Mouse (Mus musculus) limb, embryonic 13.5 days (tissue): ENCODE measurements around the gene Wfdc9. TPM values are rescaled to one million over a fixed set of nuclear protein-coding genes. Genes with fewer than 3 reads are reported as not detected.

ENCODE experiments used
- ATAC-seq: fragments of 200-750 bp; cut with Nextera tagmentation; 2 replicates; pipeline ENCODE4 v1.8.0; 2017; ENCODE audit warnings: low read depth, moderate number of reproducible peaks, moderate TSS enrichment; ENCODE audit not compliant: low FRiP score
- H3K27ac ChIP-seq: fragments of 300-500 bp; sonication (generic); 2 replicates; pipeline ENCODE4 v1.5.1; 2015; ENCODE audit warnings: inconsistent platforms, mild to moderate bottlenecking, moderate library complexity
- H3K27me3 ChIP-seq: fragments of 300-500 bp; sonication (generic); 2 replicates; pipeline ENCODE4 v1.6.1; 2015; ENCODE audit warnings: mild to moderate bottlenecking, inconsistent platforms
- H3K36me3 ChIP-seq: fragments of 300-500 bp; sonication (generic); 2 replicates; pipeline ENCODE4 v1.6.1; 2015; ENCODE audit warnings: inconsistent platforms, mild to moderate bottlenecking, moderate library complexity
- H3K4me1 ChIP-seq: fragments of 300-500 bp; sonication (generic); 2 replicates; pipeline ENCODE4 v1.6.1; 2015; ENCODE audit warnings: inconsistent platforms
- H3K4me2 ChIP-seq: fragments of 300-500 bp; sonication (generic); replicated peaks from 2 replicates; pipeline ENCODE4 v1.6.1; 2015; ENCODE audit warnings: inconsistent platforms, mild to moderate bottlenecking, moderate library complexity
- H3K4me3 ChIP-seq: fragments of 300-500 bp; sonication (generic); 2 replicates; pipeline ENCODE4 v1.5.1; 2015; ENCODE audit warnings: moderate library complexity, mild to moderate bottlenecking, inconsistent platforms
- H3K9ac ChIP-seq: fragments of 300-500 bp; sonication (generic); 2 replicates; pipeline ENCODE4 v1.6.1; 2015; ENCODE audit warnings: mild to moderate bottlenecking, inconsistent platforms
- H3K9me3 ChIP-seq: fragments of 300-500 bp; sonication (generic); 2 replicates; pipeline ENCODE4 v1.6.1; 2016; ENCODE audit warnings: inconsistent platforms
- WGBS: fragments of 180-500 bp; shearing (Covaris S2); methylation state at CpG from one replicate; pipeline ENCODE4 v1.1.7; 2015; 5-methylcytosine and 5-hydroxymethylcytosine counted together
- polyA plus RNA-seq: library from polyadenylated mRNA; unstranded; fragments of >200 nt; fragmentation: Nextera tagmentation; extraction: Ambion mirVana; gene quantifications from 2 replicates; pipeline ENCODE4 v1.2.1, GENCODE M21; 2015

Wfdc9 gene
- polyA plus RNA-seq, 1 experiment from 2014 or later = not detected

DNA sequence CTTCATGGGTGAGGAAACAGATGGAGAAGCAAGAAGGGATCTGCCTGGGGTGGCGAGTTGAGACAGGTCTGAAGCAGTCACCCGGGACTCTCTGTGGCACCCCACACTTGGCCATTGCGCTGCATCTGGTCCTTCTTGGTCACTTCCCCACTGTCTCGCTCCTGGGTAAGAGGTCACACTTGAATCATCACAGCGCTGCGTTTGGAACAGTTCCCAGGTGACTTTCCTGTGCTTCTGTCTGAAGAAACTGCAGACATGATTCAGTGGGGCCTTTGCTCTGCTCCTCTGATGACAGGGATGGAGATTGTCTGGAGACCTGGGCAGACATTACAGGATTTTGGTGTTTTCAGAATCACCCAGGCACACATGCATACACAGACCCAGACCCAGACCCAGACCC lies 47.6 kb downstream of the Wfdc9 start:
- Histone ChIP-seq H3K9ac (no peak overlapping the region), H3K4me1 (no peaks in the 10 kb centered on the region), H3K4me2 (no peak overlapping the region), H3K36me3 (no peaks in the 10 kb centered on the region), H3K9me3 (no peaks in the 10 kb centered on the region), H3K4me3 (no peak overlapping the region), H3K27me3 (no peaks in the 10 kb centered on the region), H3K27ac (no peak overlapping the region)
- no peak for ATAC-seq
- WGBS = 69% methylated on average over 6 of the region's 6 CpGs

DNA sequence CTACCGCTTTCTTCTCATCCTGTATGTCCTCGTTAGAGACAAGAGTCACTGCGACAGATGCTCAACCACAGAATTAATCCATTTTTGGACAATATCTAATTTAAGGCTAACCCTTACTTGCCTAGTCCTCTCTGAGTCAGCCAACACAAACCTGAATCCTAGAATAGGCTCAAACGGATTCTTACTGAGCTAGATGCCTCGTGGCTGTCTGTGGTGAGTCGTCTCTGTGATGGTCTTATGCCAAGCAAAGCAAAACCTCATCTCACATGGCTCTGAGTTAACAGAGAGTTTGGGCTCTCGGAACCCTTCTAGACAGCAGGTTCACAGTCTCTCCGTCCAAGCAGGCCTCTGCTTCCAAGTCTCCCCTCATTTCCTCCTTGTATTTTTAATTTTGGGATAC lies 52.0 kb downstream of the Wfdc9 start:
- no peak overlapping the region for H3K9ac ChIP-seq
- no peak overlapping the region for H3K4me3 ChIP-seq
- H3K36me3 ChIP-seq = no peaks in the 10 kb centered on the region
- 91% methylated on average over 8 of the region's 8 CpGs for WGBS
- peaks cover 7% of the 10 kb centered on the region; the same call in 1 of the 2 replicates for H3K9me3 ChIP-seq
- no peak overlapping the region for H3K4me2 ChIP-seq
- H3K4me1 ChIP-seq = no peaks in the 10 kb centered on the region
- H3K27me3 ChIP-seq = no peaks in the 10 kb centered on the region
- no peak for ATAC-seq
- no peak overlapping the region for H3K27ac ChIP-seq

DNA sequence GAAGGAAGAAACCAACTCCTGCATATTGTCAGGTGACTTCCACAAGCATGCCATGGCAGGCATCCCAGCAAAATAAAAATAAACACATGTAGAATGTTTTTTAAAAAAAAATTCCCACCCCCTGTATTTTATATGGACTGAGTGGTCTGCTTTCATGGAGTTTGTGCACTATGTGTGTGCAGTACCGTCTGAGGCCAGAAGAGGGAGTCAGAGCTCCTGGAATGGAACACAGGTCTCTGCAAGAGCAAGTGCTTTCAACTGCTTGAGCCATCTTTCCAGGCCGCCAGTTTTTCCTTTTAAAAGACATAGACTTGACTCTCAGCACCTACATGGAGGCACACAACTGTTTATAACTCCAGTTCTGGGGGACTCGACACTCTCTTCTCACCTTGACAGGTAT lies 52.9 kb downstream of the Wfdc9 start:
- no peak overlapping the region for H3K27ac ChIP-seq
- WGBS = 93% methylated on average over 3 of the region's 3 CpGs
- H3K4me1 ChIP-seq = no peaks in the 10 kb centered on the region
- H3K27me3 ChIP-seq = no peaks in the 10 kb centered on the region
- H3K4me3 ChIP-seq = no peak overlapping the region
- no peak for ATAC-seq
- no peaks in the 10 kb centered on the region for H3K36me3 ChIP-seq
- peaks cover 7% of the 10 kb centered on the region; the same call in 1 of the 2 replicates for H3K9me3 ChIP-seq
- H3K9ac ChIP-seq = no peak overlapping the region
- H3K4me2 ChIP-seq = no peak overlapping the region

DNA sequence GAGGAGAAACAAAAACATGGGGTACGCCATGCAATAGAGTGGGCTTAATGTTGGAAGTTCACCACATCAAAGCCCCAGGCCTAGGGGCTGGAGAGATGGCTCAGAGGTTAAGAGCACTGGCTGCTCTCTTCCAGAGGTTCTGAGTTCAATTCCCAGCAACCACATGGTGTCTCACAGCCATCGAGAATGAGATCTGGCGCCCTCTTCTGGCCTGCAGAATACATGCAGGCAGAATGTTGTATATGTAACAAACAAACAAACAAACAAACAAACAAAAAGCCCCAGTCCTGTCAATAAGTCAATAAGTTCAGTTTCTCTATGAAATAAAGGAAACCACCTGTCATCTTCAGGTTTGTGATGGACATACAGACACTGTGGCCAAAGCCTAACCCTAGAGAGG lies 56.2 kb downstream of the Wfdc9 start:
- Histone ChIP-seq H3K4me3 (no peak overlapping the region), H3K27ac (no peak overlapping the region), H3K9ac (no peak overlapping the region), H3K36me3 (no peaks in the 10 kb centered on the region), H3K4me2 (no peak overlapping the region), H3K27me3 (no peaks in the 10 kb centered on the region), H3K4me1 (no peaks in the 10 kb centered on the region), H3K9me3 (peaks cover 7% of the 10 kb centered on the region; the same call in 1 of the 2 replicates)
- 75% methylated on average over 3 of the region's 3 CpGs for WGBS
- ATAC-seq = no peak

Other genes with a start within 250 kb of the Wfdc9 start
- 61.0 and 63.6 TPM in 2 replicates for gene Sdc4, start 212.7 kb downstream of the Wfdc9 start, polyA plus RNA-seq
- gene Sys1, start 199.6 kb downstream of the Wfdc9 start, polyA plus RNA-seq = 65.2 and 66.6 TPM in 2 replicates
- gene Gm20458, start 195.6 kb downstream of the Wfdc9 start, polyA plus RNA-seq = 5.5 and 7.4 TPM in 2 replicates
- gene Trp53tg5, start 182.9 kb downstream of the Wfdc9 start, polyA plus RNA-seq = not detected in 2 replicates
- 1.4 and 2.3 TPM in 2 replicates for gene Dbndd2, start 170.5 kb downstream of the Wfdc9 start, polyA plus RNA-seq
- gene Pigt, start 159.1 kb downstream of the Wfdc9 start, polyA plus RNA-seq = 45.9 and 46.8 TPM in 2 replicates
- gene Wfdc2, start 94.2 kb downstream of the Wfdc9 start, polyA plus RNA-seq = 30.4 and 36.0 TPM in 2 replicates
- gene Spint3, start 83.1 kb downstream of the Wfdc9 start, polyA plus RNA-seq = not detected in 2 replicates
- not detected in 2 replicates for gene Wfdc6a, start 71.1 kb downstream of the Wfdc9 start, polyA plus RNA-seq
- gene Eppin, start 63.0 kb downstream of the Wfdc9 start, polyA plus RNA-seq = not detected in 2 replicates
- gene Wfdc6b, start 43.1 kb downstream of the Wfdc9 start, polyA plus RNA-seq = not detected in 2 replicates
- gene Wfdc8, start 43.0 kb downstream of the Wfdc9 start, polyA plus RNA-seq = not detected in 2 replicates
- not detected in 2 replicates for gene Wfdc16, start 17.8 kb downstream of the Wfdc9 start, polyA plus RNA-seq
- not detected in 2 replicates for gene Wfdc10, start 537 bp downstream of the Wfdc9 start, polyA plus RNA-seq
- not detected in 2 replicates for gene Wfdc11, start 17.5 kb upstream of the Wfdc9 start, polyA plus RNA-seq
- gene Wfdc13, start 28.5 kb upstream of the Wfdc9 start, polyA plus RNA-seq = 0.18 and 0.36 TPM in 2 replicates
- gene Spint4, start 41.9 kb upstream of the Wfdc9 start, polyA plus RNA-seq = not detected in 2 replicates
- gene Spint5, start 58.7 kb upstream of the Wfdc9 start, polyA plus RNA-seq = not detected in 2 replicates
- 0.69 and 0.87 TPM in 2 replicates for gene Wfdc3, start 89.3 kb upstream of the Wfdc9 start, polyA plus RNA-seq
- 80.6 and 85.1 TPM in 2 replicates for gene Dnttip1, start 89.4 kb upstream of the Wfdc9 start, polyA plus RNA-seq
- 432 and 450 TPM in 2 replicates for gene Ube2c, start 113.3 kb upstream of the Wfdc9 start, polyA plus RNA-seq
- gene Tnnc2, start 123.4 kb upstream of the Wfdc9 start, polyA plus RNA-seq = 190 and 195 TPM in 2 replicates
- 26.3 and 27.6 TPM in 2 replicates for gene Snx21, start 129.2 kb upstream of the Wfdc9 start, polyA plus RNA-seq
- 17.5 and 17.6 TPM in 2 replicates for gene Acot8, start 148.3 kb upstream of the Wfdc9 start, polyA plus RNA-seq
- 6.8 and 7.2 TPM in 2 replicates for gene Zswim3, start 148.5 kb upstream of the Wfdc9 start, polyA plus RNA-seq
- 17.8 and 18.2 TPM in 2 replicates for gene Zswim1, start 166.1 kb upstream of the Wfdc9 start, polyA plus RNA-seq
- not detected in 2 replicates for gene Spata25, start 172.0 kb upstream of the Wfdc9 start, polyA plus RNA-seq
- gene Ctsa, start 176.3 kb upstream of the Wfdc9 start, polyA plus RNA-seq = 131 and 135 TPM in 2 replicates
- 6.7 and 7.1 TPM in 2 replicates for gene Neurl2, start 176.9 kb upstream of the Wfdc9 start, polyA plus RNA-seq
- 36.7 and 44.0 TPM in 2 replicates for gene Pltp, start 201.1 kb upstream of the Wfdc9 start, polyA plus RNA-seq
- gene Pcif1, start 222.7 kb upstream of the Wfdc9 start, polyA plus RNA-seq = 87.4 and 88.4 TPM in 2 replicates